Mouse (Mus musculus) heart, embryonic 16.5 days (tissue): ENCODE measurements around the gene Btnl4. TPM values are rescaled to one million over a fixed set of nuclear protein-coding genes. Genes with fewer than 3 reads are reported as not detected.
"Not testable (repeated sequence)": the region's sequence is repeated elsewhere in the genome, so short reads cannot be mapped to it uniquely, and the experiment has no call there.

Experiments
- ATAC-seq: fragments of 200-750 bp; cut with Nextera tagmentation; replicated peaks from 2 replicates; pipeline ENCODE4 v1.8.0; 2017; ENCODE audit warnings: moderate number of reproducible peaks; ENCODE audit not compliant: insufficient read depth, low FRiP score; ENCODE audit errors: extremely low read depth
- H3K27ac ChIP-seq: fragments of 300-500 bp; sonication (generic); 2 replicates; pipeline ENCODE4 v1.5.1; 2014; ENCODE audit warnings: mild to moderate bottlenecking, low read length, control low read depth, moderate library complexity
- H3K27me3 ChIP-seq: fragments of 300-500 bp; sonication (generic); 2 replicates; pipeline ENCODE4 v1.6.1; 2014; ENCODE audit warnings: low read length, mixed read lengths; ENCODE audit not compliant: control insufficient read depth, insufficient read depth
- H3K36me3 ChIP-seq: fragments of 300-500 bp; sonication (generic); 2 replicates; pipeline ENCODE4 v1.6.1; 2014; ENCODE audit not compliant: control insufficient read depth, insufficient read depth
- H3K4me1 ChIP-seq: fragments of 300-500 bp; sonication (generic); 2 replicates; pipeline ENCODE4 v1.6.1; 2014; ENCODE audit warnings: low read length, mixed read lengths; ENCODE audit not compliant: control insufficient read depth, insufficient read depth
- H3K4me2 ChIP-seq: fragments of 300-500 bp; sonication (generic); 2 replicates; pipeline ENCODE4 v1.6.1; 2014; ENCODE audit warnings: low read depth, mild to moderate bottlenecking, control low read depth, low read length
- H3K4me3 ChIP-seq: fragments of 300-500 bp; sonication (generic); 2 replicates; pipeline ENCODE4 v1.5.1; 2014; ENCODE audit warnings: mild to moderate bottlenecking, control low read depth, low read length
- H3K9ac ChIP-seq: fragments of 300-500 bp; sonication (generic); 2 replicates; pipeline ENCODE4 v1.6.1; 2014; ENCODE audit warnings: low read length, control low read depth
- H3K9me3 ChIP-seq: fragments of 300-500 bp; sonication (generic); replicated peaks from 2 replicates; pipeline ENCODE4 v1.6.1; 2016; ENCODE audit warnings: low read length; ENCODE audit not compliant: control insufficient read depth
- WGBS: fragments of 180-500 bp; shearing (Covaris S2); extraction: QIAGEN DNeasy Blood & Tissue Kit; methylation state at CpG from one replicate; pipeline ENCODE4 v1.1.7; 2014; 5-methylcytosine and 5-hydroxymethylcytosine counted together
- polyA plus RNA-seq: library from polyadenylated mRNA; unstranded; fragments of >200 nt; fragmentation: Nextera tagmentation; extraction: Ambion mirVana; gene quantifications from 2 replicates; pipeline ENCODE4 v1.2.1, GENCODE M21; 2015

Btnl4 gene
- polyA plus RNA-seq, 1 experiment from 2014 or later, result 0.08 TPM

DNA sequence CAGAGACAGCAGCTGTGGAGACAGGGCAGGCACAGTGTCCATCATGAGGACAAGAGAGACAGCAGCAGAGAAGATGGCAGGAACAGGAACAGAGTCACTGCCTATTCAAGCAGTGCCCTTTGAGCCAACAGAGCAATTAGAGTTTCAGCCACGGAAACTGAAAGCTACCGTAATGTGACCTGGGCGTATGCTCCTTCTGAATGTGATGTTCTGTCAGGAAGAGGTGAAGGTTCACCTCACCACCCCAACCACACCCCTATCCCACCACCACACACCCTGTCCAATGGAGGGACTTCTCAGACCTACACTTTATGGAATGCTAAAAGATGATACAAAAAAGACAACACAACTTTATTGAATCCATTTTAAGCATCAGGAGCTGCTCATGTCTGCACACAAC, 20.2 kb upstream of the Btnl4 start:
- not testable (repeated sequence) for H3K9ac ChIP-seq, H3K4me1 ChIP-seq, H3K9me3 ChIP-seq, H3K27me3 ChIP-seq, H3K4me3 ChIP-seq, H3K27ac ChIP-seq, H3K4me2 ChIP-seq, ATAC-seq, H3K36me3 ChIP-seq
- 70% methylated on average over 3 of the region's 3 CpGs for WGBS

DNA sequence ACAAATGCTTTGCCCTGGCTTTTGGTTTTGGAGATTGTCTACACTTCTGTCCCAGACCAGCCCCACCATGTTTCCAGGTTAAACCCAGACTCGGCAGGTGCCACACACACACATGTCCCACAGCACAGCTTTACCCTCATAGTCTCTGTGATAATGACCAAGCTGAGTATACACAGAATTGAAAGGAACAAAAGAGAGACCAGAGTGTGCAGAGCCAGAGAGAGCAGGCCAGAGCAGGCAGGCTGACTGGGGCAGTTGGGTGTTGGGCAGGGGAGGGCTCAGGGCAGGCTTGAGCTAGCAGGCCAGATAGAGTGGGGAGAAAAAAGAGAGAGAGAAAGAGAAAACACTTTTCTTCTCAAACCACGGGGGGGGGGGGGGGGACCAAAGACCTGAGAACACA, 19.4 kb upstream of the Btnl4 start:
- WGBS, result 77% methylated on average over 1 of the region's 2 CpGs
- no peak overlapping the region for H3K27ac ChIP-seq
- ATAC-seq, result no peak

DNA sequence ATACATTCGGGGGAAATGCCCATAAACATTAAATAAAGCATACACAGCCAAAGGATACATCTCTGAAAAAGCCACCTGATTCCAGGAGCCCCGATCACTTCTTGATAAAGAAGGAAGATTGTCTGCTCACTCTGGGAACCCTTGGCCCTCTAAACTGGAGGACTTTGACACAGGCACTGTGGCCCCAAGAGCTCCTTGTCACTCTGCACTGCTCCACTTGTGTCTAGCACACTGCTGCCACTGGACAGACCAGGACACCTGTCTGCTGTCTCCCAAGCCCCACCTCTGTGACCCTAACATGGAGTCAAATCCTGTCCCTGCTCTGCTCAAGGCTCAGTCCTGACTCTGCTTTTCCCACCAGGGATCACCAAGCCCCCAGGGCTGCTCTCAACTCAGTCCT, 18.0 kb upstream of the Btnl4 start:
- H3K27ac ChIP-seq, H3K36me3 ChIP-seq, H3K4me1 ChIP-seq, H3K27me3 ChIP-seq, H3K9ac ChIP-seq, H3K4me2 ChIP-seq, H3K9me3 ChIP-seq, H3K4me3 ChIP-seq, ATAC-seq: not testable (repeated sequence)
- 65% methylated on average over 2 of the region's 2 CpGs for WGBS

More for the DNA sequence above, 19.4 kb upstream of the Btnl4 start:
- no peaks in the 10 kb centered on the region for H3K27me3 ChIP-seq
- H3K9ac ChIP-seq, result no peak overlapping the region
- no peaks in the 10 kb centered on the region for H3K36me3 ChIP-seq
- H3K9me3 ChIP-seq, result no peaks in the 10 kb centered on the region
- H3K4me3 ChIP-seq, result no peak overlapping the region
- no peaks in the 10 kb centered on the region for H3K4me1 ChIP-seq
- H3K4me2 ChIP-seq, result no peak overlapping the region

DNA sequence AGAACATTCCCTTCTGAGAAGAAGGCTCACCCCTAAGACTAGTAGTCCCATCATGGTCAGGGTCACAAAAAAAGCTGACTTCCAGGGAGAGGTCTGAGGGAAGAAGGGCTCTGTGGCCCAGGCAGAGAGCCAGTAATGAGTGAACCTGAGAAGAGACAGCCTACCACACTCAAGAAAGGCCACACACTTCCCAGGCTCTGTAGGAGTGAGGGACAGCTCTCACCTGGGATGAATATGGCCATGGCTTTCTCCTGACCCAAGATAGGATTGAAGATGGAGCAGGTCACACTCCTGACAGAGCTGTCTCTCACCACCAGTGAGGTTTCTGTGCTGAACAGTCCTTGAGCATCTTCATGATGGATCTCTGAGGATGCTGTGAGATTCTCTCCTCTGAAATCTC, 15.7 kb upstream of the Btnl4 start:
- no peaks in the 10 kb centered on the region for H3K36me3 ChIP-seq
- H3K4me2 ChIP-seq, result no peak overlapping the region
- no peak overlapping the region for H3K9ac ChIP-seq
- no peaks in the 10 kb centered on the region for H3K4me1 ChIP-seq
- no peak for ATAC-seq
- no peaks in the 10 kb centered on the region for H3K27me3 ChIP-seq
- no peak overlapping the region for H3K4me3 ChIP-seq
- no peaks in the 10 kb centered on the region for H3K9me3 ChIP-seq
- no peak overlapping the region for H3K27ac ChIP-seq

DNA sequence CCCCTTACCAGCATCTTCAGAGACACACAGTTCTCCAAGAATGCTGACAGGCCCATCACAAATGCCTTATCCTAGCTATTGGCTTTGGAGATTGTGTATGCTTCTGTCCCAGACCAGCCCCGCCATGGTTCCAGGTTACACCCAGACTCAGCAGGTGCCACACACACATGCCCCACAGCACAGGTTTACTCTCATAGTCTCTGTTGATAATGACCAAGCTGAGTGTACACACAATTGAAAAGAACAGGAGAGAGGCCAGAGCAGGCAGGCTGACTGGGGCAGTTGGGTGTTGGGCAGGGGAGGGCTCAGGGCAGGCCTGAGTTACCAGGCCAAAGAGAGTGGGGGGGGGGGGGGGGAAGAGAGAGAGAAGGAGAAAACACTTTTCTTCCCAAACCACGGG, 691 bp downstream of the Btnl4 start:
- H3K27ac ChIP-seq, result no peak overlapping the region
- H3K9me3 ChIP-seq, result no peaks in the 10 kb centered on the region
- H3K27me3 ChIP-seq, result peaks cover 2% of the 10 kb centered on the region; the same call in 1 of the 2 replicates
- no peaks in the 10 kb centered on the region for H3K36me3 ChIP-seq
- 67% methylated on average over 1 of the region's 2 CpGs for WGBS
- ATAC-seq, result no peak
- no peaks in the 10 kb centered on the region for H3K4me1 ChIP-seq
- H3K4me3 ChIP-seq, result no peak overlapping the region
- H3K4me2 ChIP-seq, result no peak overlapping the region
- H3K9ac ChIP-seq, result no peak overlapping the region

DNA sequence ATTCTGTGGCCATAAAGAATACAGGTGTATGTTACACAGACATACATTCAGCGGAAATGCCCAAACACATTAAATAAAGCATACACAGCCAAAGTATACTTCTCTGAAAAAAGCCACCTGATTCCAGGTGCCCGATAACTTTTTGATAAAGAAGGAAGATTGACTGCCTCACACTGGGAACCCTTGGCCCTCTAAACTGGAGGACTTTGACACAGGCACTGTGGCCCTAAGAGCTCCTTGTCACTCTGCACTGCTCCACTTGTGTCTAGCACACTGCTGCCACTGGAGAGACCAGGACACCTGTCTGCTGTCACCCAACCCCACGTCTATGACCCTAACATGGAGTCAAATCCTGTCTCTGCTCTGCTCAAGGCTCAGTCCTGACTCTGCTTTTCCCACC, 2.1 kb downstream of the Btnl4 start:
- H3K4me2 ChIP-seq, result no peak overlapping the region
- H3K27ac ChIP-seq, result no peak overlapping the region
- H3K27me3 ChIP-seq, result peaks cover 2% of the 10 kb centered on the region; the same call in 1 of the 2 replicates
- H3K9me3 ChIP-seq, result no peaks in the 10 kb centered on the region
- H3K4me1 ChIP-seq, result no peaks in the 10 kb centered on the region
- WGBS, result 70% methylated on average over 3 of the region's 3 CpGs
- H3K4me3 ChIP-seq, result no peak overlapping the region
- H3K9ac ChIP-seq, result no peak overlapping the region
- no peaks in the 10 kb centered on the region for H3K36me3 ChIP-seq
- ATAC-seq, result no peak

DNA sequence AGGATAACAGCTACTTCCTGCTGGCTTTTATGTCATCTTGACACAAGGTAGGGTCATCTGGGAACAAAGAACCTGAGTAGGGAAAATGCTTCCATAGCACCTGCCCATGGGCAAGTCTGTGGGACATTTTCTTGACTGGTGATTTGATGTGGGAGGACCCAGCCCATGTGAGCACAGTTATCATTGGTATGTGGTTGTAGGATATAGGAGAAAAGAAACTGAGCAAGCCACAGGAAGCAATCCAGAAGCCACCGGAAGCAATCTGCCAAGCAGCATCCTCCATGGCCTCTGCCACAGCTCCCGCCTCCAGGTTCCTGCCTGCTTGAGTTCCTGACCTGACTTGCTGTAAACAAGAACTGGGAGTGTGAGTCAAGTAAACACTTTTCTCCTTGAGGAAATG, 6.6 kb downstream of the Btnl4 start:
- Histone ChIP-seq H3K36me3 (no peaks in the 10 kb centered on the region), H3K4me3 (no peak overlapping the region), H3K4me2 (no peak overlapping the region), H3K4me1 (no peaks in the 10 kb centered on the region), H3K9me3 (no peaks in the 10 kb centered on the region), H3K9ac (no peak overlapping the region), H3K27me3 (peaks cover 2% of the 10 kb centered on the region; the same call in 1 of the 2 replicates), H3K27ac (no peak overlapping the region)
- no peak for ATAC-seq
- WGBS, result 81% methylated on average over 2 of the region's 2 CpGs

DNA sequence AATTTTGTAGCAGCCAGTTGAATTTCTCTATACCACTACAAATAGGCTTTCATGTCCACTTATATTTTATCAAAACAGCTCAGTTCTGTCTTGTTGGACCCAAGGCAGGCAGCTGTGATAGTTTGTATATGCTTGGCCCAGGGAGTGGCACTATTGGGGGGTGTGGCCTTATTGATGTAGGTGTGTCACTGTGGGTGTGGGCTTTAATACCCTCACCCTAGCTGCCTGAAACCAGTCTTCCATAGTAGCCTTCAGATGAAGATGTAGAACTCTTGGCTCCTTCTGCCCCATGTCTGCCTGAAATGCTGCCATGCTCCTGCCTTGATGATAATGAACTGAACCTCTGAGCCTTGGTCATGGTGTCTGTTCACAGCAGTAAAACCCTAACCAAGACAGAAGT, 11.2 kb downstream of the Btnl4 start:
- not testable (repeated sequence) for H3K36me3 ChIP-seq, H3K4me3 ChIP-seq, H3K9ac ChIP-seq, H3K27me3 ChIP-seq, H3K4me1 ChIP-seq, H3K4me2 ChIP-seq, H3K9me3 ChIP-seq, H3K27ac ChIP-seq, ATAC-seq

DNA sequence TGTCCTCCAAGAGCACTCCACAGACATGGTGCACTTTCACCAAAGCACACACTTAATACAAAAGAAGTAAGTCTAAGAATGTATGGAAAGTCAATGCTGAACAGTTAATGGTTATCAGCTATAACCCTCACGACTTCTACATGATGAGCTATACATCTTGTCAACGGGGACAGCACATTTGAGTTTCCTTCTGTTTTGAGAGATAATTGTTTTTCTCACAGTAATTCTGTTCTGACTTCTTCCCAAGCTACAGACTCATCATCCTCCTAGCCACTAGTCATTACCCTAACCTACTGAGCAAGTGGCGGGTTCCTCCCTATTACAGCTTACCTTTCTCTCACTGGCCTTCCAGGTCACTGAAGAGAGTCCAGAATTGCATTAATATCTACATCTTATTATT, 17.9 kb downstream of the Btnl4 start:
- ATAC-seq, result no peak
- Histone ChIP-seq H3K4me1 (no peaks in the 10 kb centered on the region), H3K9ac (no peak overlapping the region), H3K27ac (no peak overlapping the region), H3K4me3 (no peak overlapping the region), H3K4me2 (no peak overlapping the region), H3K9me3 (no peaks in the 10 kb centered on the region), H3K36me3 (no peaks in the 10 kb centered on the region), H3K27me3 (no peaks in the 10 kb centered on the region)
- 79% methylated on average over 3 of the region's 3 CpGs for WGBS

DNA sequence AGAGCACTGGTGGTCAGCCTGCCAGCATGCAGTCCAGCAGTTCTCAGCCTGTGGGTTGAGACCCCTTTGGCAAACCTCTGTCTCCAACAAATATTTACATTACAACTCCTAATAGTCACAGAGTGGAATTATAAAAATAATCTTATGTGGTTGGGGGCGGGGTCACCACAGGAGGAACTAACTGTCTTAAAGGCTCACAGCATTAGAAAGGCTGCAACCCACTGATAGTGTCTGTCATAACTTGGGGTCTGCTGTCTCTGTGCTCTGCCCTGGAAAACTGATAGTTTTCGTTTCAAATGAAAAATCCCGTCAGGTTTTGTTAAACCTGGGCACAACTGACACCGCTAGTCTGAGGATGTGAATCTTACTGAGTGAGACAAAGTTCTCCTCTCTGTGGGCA, 19.4 kb downstream of the Btnl4 start:
- Histone ChIP-seq H3K36me3 (no peaks in the 10 kb centered on the region), H3K4me2 (no peak overlapping the region), H3K9me3 (no peaks in the 10 kb centered on the region), H3K27ac (no peak overlapping the region), H3K27me3 (no peaks in the 10 kb centered on the region), H3K4me3 (no peak overlapping the region), H3K4me1 (no peaks in the 10 kb centered on the region), H3K9ac (no peak overlapping the region)
- ATAC-seq, result no peak
- WGBS, result 52% methylated on average over 4 of the region's 4 CpGs
